Mouse (Mus musculus): ENCODE measurements around the gene Large2. TPM values are rescaled to one million over a fixed set of nuclear protein-coding genes. Genes with fewer than 3 reads are reported as not detected.
A peak's percentile ranks its signal among the peaks of the same experiment; 100 is the strongest.

Gene Large2
- polyA plus RNA-seq, 1 experiment: 15.0 TPM

DNA sequence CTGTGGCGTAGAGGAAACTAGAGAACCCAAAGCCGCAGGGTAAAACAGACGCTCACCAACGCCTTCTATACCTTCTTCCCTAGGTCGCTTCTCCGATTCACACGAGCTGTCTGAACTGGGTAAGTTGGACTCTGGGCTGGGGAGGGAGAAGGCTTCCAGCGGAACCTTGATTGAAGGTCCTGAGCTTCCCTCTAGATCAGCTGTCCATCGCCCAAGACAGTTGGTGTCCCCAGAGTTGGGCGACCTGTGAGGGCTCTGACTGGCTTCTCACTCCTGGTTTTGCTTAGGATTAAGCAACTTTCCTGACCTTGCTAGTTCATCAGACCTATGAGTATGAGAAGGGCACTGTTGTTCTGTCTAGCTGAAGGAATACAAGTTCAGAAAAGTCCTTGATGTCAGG is 1.1 kb upstream of the Large2 start:
- no peak for DNase-seq (ENCODE audit: low read depth, low spot score)
- 6% methylated on average over 10 of the region's 10 CpGs for WGBS

DNA sequence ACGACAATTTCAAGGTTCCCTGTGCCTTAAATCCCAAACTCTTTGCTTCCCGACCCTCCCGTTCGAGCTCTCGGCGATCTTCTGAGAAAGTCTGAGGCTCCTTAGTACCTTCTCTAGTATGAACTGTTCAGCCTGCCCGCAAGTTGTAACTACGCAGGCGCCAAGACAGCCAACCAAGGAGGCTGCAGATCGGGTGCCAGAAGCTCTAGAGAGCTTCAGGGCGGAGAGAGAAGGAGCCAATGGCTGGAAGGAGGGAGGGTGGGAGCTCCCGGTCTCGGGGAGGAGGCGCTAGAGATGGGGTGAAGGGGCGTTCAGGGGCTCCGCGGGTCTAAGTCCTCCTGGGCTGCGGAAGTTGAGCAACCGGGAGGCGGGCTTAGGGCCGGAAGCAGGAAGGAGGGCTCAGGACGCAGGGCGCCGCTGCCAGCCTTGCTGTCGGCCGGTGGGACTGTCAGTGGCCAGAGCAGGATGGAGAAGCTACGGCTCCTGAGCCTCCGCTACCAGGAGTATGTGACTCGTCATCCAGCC is 492 bp upstream of the Large2 start:
- peak; percentile 94 for DNase-seq (ENCODE audit: low read depth, low spot score)
- 1% methylated on average over 29 of the region's 29 CpGs for WGBS

DNA sequence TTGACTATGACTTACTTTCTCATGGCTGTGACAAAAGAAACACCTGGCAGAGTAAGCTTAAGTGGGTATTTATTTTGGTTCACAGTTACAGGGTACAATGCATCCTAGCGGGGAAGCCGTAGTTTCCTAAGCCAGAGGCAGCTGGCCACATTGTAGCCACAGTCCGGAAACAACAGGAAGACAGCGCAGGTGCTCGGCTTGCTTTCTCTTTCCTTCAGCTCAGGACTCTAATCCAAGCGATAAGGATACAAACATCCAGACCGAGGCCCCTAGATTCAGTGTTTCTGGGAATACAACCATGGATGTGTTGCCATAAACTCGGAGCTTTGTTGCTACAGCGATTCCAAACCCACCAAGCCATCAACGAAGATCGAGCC is 1.2 kb downstream of the Large2 start:
- WGBS: 50% methylated on average over 11 of the region's 11 CpGs
- no peak for DNase-seq (ENCODE audit: low read depth, low spot score)

DNA sequence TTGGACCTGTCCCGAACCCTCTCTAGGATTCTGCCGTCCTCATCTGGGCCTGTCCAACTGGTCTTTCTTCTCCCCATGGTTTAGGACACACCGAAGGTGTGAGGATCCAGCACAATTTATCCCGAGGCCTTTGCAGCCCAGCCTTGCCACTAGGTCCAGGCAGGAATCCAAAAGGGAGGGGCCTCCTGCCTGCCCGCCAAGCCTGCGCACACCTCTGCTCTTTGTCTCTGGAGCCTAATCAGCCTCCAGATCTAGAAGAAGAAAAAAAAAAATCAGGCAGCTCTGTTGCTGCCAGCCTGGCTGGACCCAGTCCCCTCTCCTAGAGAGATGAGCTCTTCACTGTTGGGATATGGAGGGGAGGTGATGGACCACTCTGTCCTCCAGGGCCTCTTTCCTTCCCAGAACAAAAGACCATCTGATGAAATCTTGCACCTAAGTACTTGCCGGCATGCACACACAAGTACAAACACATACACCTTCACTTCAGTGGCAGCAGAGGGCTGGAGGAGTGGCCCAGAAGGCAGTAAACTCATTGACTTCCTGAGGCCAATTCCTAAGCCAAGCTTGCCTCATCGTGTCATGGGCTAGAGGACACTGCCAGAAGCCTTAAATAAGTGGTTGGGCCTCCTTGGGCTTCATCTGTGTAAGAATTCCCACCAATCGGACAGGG is 1.8 kb downstream of the Large2 start:
- WGBS: 23% methylated on average over 9 of the region's 9 CpGs
- DNase-seq (ENCODE audit: low read depth, low spot score): no peak

DNA sequence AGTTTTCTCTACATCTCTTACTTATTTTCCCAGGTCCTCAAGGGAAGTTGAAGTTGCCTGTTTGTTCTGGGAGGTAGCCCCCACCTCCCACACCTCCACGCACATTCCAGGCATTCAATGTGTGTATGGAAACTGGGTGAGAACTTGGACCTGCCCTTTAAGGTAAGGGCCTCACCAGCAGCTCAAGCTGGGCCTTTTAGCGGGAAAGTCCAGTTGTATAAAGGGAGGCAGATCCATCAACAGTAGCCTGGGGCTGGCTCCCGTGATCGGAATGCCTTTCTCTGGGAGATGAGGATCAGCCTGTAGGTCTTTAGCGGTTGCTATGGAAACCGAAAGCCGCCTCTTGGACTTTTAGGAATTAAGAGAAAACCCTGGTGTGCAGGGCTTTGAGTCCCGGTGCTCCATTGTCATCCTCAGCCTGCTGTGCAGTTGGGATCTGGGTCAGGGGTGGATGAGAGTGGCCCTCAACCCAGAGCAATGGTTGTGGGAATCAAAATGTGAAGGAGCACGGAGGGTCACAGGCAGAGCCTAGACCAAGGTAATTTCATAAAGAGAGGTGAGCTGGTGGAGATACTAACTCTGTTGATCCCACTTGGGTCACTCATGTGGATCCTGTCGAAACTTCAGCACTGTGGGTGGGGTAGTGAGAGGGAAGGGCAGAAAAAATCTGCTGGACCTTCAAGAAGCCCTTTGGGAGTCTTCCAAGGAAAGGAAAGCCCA is 2.5 kb downstream of the Large2 start:
- DNase-seq (ENCODE audit: low read depth, low spot score): no peak
- WGBS: 56% methylated on average over 10 of the region's 10 CpGs

DNA sequence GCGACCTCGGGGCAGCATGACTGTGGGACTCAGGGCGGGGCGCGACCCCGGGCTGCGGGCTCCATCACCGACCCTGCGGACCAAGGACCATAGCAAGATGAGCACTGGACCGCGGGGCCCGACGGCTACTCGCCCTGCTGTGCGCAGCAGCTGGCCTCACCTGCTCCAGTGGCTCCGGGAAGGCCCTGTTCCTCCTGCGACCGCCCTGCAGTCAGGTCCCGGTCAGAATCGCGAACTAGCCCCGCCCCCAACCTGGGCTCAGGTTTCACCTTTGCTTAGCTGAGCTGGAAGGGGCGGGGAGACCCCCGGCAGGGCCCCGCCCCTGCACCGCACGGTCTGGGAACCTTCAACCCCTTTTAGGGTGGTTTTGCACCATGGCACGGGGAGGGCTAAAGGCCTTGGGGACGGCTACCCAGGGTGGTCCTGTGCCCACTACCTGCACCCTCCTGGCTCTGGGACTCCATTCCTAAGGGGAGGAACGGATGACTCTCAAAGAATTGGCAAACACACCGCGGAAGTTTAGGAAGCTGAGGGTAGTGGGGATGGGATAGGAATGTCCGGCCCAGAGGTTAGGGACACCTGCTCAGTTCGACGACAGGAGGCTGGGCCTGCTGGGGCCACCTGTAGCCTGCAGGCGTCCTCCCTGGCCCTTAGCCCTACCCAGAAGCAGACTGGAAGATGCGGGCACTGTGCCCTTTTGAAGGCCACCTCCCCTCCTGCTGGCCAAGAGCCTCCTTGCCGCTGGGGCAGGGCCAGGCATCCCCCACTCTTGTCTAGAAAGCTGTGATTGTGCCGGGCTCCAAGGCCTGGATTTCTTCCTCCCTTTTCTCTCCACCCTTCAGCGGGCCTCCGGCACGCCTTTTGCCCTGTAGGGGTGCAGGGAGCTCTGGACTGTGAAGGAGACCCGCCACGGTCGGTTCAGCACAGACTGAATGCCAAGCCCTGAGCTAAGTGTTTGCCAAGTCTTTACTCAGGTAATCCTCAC is 3.6 kb downstream of the Large2 start:
- DNase-seq (ENCODE audit: low read depth, low spot score): no peak
- WGBS: 5% methylated on average over 45 of the region's 45 CpGs

DNA sequence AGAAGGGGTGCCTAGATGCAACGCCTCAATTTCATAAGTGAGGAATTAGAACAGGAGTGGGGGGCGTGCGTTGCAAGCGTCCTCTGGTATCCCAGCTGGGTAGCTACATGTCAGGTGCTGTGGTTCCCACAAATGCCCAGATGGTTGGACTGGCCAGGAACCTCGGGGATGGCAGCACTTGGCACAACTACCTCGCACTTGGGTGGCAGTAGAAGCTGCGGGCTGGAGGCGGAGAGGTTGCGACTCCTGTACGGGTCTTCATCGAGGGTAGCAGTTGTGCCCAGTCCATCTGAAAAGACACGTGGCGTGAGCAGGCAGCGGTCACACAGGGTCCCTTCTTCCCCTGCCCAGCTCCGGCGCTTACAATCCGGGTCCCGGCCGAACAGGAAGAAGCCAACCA is 4.3 kb downstream of the Large2 start:
- DNase-seq (ENCODE audit: low read depth, low spot score): no peak
- WGBS: 9% methylated on average over 19 of the region's 19 CpGs

DNA sequence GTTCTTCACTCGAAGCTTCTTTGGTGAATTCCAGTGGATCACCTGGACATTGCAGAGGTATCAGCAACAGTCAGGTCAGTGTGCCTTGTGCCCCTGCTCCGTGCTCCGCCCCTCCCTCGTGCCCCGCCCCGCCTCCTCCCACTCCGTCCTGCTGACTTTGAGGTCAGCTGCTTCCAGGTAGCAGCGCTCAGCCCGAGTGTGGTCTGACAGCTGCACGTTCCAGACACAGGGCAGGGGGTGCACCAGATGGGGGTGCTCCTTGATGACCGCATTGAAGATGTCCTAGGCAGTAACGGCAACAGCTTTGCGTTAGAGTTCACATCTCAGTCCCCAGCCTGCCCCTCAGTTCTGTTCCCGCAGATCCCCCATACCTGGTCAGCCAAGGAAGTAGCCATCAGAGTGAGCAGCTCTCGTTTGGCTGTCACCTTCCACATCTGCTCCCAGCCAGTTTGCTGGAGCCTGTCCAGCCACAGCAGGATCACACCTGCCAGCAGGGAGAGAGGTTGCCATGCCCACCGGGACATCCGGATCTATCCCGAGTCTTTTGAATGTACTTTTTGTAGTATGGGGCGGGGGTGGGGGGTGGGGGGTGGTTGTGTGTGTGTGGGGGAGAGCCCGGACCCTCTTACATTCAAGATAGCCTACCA is 7.2 kb downstream of the Large2 start:
- 42% methylated on average over 20 of the region's 20 CpGs for WGBS

DNA sequence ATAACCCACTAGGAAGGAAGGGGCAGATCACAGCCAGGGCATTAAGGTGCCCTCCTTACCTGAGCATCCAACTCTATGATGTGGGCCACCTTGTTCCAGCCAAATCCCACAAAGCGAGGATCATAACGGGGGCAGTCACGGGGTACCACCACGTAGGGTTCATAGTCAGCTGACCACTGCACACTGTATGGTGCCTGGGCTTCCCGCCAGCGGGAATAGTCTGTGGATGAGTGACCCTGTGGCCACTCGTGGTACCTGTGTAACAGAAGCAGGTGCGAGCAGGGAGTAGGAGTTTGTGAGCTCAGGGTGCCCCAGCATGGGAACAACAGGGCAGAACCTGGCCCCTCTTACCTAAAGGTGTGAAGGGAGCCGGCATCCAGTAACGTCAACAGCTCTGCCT is 9.1 kb downstream of the Large2 start:
- no peak for DNase-seq (ENCODE audit: low read depth, low spot score)
- 90% methylated on average over 10 of the region's 10 CpGs for WGBS

More for the DNA sequence above, 7.2 kb downstream of the Large2 start:
- DNase-seq (ENCODE audit: low read depth, low spot score): no peak

DNA sequence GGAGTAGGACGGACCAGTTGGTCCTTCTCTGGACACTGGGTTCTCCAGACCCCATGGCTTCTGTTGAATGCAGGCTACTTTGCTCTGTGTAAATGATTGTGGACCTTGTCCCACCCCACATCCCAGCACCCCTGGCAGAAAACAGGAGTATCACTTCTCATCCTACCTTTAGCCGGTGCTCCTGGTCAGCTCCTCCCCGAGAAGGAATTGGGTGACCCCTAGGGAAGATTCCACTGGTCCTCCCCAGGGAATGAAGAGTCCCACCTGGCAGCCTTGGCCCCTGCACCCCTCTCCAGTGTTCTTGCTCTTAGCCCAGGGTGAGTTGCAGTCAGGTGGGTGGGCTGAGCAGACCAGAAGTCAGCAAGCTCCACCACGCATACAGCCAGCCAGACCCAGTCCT is 10.6 kb downstream of the Large2 start:
- WGBS: 92% methylated on average over 4 of the region's 4 CpGs

DNA sequence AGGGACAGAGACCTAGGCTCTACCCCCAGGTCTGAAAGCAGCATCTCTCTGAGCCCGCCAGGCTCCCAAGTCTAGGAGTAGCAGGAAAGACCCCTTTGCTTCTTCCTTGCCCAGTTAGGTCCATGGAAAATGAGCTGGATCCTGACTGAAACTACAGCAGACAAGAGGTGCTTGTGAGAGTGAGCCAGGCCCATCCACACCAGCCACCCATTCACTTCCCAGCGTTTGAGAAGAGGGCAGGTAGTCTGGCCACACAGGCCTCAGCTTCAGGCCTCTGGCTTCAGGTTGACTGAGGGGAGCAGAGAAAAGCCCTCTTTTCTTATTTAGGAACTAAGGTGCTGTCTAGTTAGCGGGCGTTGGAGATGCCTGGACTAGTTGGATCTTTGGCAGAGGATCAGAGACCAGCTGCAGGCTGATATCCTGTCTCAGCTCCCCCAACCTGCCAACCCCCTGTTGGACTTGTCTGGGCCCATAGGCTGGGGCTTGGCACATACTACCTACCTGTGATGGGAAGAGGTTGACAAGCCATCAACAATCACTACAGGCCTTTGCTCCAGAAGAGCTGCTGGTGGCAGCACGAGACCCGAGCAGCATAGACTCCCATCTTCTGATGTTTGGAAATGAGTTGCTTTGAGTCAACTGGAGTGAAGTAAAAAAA is 12.0 kb downstream of the Large2 start:
- 94% methylated on average over 6 of the region's 6 CpGs for WGBS
- no peak for DNase-seq (ENCODE audit: low read depth, low spot score)

More for the DNA sequence above, 10.6 kb downstream of the Large2 start:
- DNase-seq (ENCODE audit: low read depth, low spot score): no peak

DNA sequence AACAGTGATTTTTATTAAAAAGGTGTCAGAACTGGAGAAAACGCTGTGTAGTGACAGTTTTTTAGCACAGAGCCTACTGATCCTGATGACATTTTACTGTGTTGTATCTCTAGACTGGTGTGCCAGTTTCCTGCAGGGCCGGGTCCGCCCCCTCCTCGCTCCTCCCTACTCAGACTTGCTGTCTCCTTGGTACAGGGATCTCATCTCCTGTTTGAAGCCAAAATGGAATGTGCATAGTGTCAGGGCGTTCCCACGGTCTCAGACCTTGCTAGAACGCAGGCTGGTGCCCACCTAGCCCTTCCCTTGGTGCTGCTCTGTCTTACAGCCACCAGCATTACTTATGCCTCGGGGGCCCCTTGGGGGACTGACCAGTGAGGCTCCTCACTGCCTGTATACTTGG is 12.9 kb downstream of the Large2 start:
- no peak for DNase-seq (ENCODE audit: low read depth, low spot score)
- 89% methylated on average over 8 of the region's 8 CpGs for WGBS

DNA sequence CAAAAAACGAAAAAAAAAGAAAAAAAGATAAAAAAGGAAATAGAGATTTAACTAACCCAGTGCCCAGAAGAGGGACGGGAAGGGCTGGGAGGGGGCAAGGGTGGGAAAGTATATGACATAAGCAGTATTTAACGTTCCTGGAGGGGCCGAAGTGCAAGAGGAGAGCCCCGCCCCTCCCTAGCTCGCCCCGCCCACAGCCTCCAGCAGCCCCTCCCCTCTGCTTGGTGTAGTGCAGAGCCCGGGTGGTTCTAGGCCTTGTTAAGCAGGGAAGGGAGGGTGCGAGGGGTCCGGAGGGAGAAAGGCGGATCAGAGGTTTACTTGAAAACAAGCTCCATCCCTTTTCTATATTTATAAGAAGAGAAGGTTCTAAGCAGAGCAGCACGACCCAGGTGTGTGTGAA is 13.8 kb downstream of the Large2 start:
- 26% methylated on average over 12 of the region's 12 CpGs for WGBS
- no peak for DNase-seq (ENCODE audit: low read depth, low spot score)

DNA sequence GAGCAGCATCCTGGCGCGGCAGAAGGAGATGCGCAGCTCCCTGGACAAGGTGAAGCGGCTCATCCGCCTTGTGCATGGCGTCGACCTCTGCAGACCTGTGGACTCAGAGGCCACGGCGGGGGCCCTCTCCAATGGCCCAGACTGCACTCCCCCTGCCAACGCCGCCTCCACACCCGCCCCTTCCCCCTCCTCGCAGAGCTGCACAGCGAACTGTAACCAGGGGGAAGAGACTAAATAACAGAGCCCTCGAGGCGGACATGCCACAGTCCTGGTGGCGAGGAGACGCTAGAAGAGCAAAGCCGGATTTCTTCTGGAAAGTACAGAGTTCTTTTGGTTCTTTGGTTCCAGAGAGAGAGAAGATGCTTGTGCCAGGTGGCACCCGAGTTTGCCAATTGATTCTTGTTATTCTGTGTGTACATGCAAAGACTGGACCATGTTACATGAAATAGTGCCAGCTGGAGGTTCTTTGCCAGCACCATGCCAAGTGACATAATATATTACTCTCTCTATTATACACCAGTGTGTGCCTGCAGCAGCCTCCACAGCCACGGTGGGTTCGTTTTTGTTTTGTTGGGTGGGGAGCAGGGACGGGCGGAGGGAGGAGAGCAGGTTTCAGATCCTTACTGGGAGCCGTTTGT is 14.4 kb downstream of the Large2 start:
- DNase-seq (ENCODE audit: low read depth, low spot score): no peak
- 76% methylated on average over 25 of the region's 25 CpGs for WGBS

DNA sequence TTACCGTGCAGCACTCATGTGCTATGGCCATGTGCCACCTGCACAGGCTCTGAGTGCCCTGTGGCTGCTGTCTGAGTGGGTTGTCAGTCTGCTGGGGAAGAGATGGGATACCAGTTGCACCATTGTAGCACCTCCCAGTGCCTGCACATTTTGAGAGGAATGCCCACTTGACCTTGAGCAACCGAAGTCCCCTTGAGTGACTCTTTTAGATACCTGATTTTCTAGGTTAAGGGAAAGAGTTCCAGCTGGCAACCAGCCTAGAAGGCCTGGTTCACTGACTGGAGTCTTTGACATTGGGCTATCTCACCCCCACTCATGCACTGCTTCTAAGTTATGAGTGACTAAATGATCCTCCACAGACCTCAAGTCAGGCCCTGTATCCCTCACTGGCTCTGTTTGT is 15.4 kb downstream of the Large2 start:
- no peak for DNase-seq (ENCODE audit: low read depth, low spot score)
- 67% methylated on average over 2 of the region's 2 CpGs for WGBS

DNA sequence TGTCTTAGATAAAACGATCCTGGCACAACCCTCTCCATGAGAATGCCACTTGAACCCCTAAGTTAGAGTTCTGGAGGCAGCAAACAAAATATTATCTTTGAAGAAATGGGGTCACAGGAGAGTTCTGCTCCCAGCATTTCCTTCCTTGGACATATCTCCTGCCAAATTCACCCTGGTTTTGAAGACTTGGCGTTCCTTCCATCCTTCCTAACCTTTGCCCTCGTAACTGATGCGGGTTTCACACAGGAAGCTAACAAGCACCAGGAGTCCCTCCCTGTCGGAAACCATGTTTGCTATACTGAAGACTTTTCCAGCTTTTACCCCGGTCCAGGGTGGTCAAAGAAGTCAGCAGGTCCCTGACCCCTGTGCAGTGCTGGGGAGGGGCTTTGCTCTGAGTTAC is 20.4 kb downstream of the Large2 start:
- 33% methylated on average over 6 of the region's 6 CpGs for WGBS
- DNase-seq (ENCODE audit: low read depth, low spot score): no peak

DNA sequence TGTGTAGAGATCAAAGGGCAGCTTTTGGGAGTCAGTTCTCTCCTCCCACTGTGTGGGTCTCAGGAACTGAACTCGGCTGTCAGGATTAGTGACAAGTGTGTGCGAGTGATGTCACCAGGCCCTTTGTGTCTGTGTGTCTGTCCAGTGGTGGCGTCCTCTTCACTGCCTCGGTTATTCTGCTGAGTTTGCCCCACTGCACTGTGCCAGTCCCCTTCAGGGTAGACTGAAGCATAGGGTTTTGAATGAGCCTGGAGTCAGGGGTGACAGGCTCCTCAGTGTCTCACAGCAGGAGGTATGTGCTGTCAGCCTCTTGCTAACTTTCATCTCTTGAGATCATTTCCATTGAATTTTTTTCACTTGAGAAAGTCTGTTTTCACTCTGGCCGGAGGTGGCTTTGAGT is 21.3 kb downstream of the Large2 start:
- DNase-seq (ENCODE audit: low read depth, low spot score): no peak
- whole genome bisulfite sequencing: 78% methylated on average over 5 of the region's 5 CpGs

DNA sequence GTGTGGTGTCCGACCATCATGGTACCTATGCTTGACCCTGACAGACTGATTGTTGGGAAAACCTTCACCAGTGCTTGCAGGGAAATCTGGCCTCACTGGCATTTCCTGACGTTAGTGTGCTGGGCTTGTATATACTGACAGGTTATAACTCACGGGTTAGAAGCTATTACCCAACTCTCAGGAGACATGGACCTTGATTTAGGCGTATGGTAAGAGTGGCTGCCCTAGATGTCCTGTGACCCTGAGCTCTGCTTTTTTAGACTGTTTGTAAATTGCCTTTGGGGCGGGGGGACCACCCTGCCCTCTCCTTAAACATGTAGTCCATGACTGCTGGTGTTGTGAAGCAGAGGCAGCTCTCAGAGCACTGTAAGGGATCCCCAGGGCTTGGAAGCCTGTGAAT is 24.0 kb downstream of the Large2 start:
- no peak for DNase-seq (ENCODE audit: low read depth, low spot score)
- WGBS: 79% methylated on average over 5 of the region's 5 CpGs
